Mouse (Mus musculus) cortical plate, adult 2 months (tissue): ENCODE measurements around the gene Gpr183. TPM values are rescaled to one million over a fixed set of nuclear protein-coding genes. Genes with fewer than 3 reads are reported as not detected.

Experiments
- H3K27ac ChIP-seq: fragments of 200-500 bp; 2 replicates; pipeline ENCODE4 v1.5.1; 2012; ENCODE audit warnings: low read length, control low read depth, inconsistent platforms; ENCODE audit not compliant: insufficient read depth
- H3K4me1 ChIP-seq: fragments of 200-500 bp; 2 replicates; pipeline ENCODE4 v1.6.1; 2011; ENCODE audit warnings: low read length; ENCODE audit not compliant: control insufficient read depth, insufficient read depth
- H3K4me3 ChIP-seq: fragments of 200-500 bp; 2 replicates; pipeline ENCODE4 v1.5.1; 2011; ENCODE audit warnings: mild to moderate bottlenecking, low read length, control low read depth; ENCODE audit not compliant: insufficient read depth
- CTCF ChIP-seq: fragments of 200-500 bp; IDR thresholded peaks from 2 replicates; pipeline ENCODE4 v1.5.1; 2011; ENCODE audit warnings: mild to moderate bottlenecking, control low read depth, low read length; ENCODE audit not compliant: insufficient read depth; ENCODE audit errors: extremely low read depth
- POLR2A ChIP-seq: fragments of 200-500 bp; IDR thresholded peaks from 2 replicates; pipeline ENCODE4 v1.6.1; 2011; ENCODE audit warnings: mild to moderate bottlenecking, low read length, control low read depth; ENCODE audit not compliant: insufficient read depth; ENCODE audit errors: extremely low read depth
- polyA plus RNA-seq: library from polyadenylated mRNA; depleted of rRNA; stranded (reverse); fragments of >200 nt; gene quantifications from 2 replicates; pipeline ENCODE4 v1.2.3, GENCODE M21; 2012

Gpr183 gene
- polyA plus RNA-seq, 1 experiment: 1.6 TPM

DNA sequence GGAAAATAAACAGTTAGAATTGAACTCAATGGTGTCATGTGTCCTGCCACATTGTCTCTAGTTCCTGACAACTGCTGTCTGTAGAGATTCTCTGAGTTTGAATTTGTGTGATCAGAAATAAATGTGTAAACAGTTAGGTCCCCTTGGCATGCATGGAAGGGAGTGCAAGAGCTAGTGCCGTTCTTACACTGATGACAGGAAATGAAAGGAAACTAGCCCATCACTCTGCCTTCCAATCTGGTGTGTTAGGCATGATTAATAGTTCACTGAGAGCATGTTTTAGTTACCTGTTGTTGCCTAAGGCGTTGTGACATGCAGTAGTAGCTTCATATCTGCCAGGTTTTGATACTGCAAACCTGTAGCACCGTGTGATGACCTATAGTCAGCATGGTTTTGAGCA, 17.0 kb downstream of the Gpr183 start:
- Histone ChIP-seq H3K27ac (no peak overlapping the region), H3K4me3 (no peak overlapping the region), H3K4me1 (peaks cover 5% of the 10 kb centered on the region)
- TF ChIP-seq POLR2A: no peak
- TF ChIP-seq CTCF: no peak

GRCm38 (mm10) chr14:121947201-121947760, 17.7 kb downstream of the Gpr183 start:
- Histone ChIP-seq H3K4me3 (no peak overlapping the region), H3K4me1 (peaks cover 5% of the 10 kb centered on the region), H3K27ac (no peak overlapping the region)
- TF ChIP-seq CTCF: no peak
- TF ChIP-seq POLR2A: no peak

- no peak for TF ChIP-seq CTCF
- TF ChIP-seq POLR2A: no peak
- H3K4me1 ChIP-seq: peaks cover 5% of the 10 kb centered on the region
Measured at GRCm38 (mm10) chr14:121946728-121947127, 18.3 kb downstream of the Gpr183 start.

GRCm38 (mm10) chr14:121946131-121946530, 18.9 kb downstream of the Gpr183 start:
- H3K27ac ChIP-seq: no peak overlapping the region
- no peak overlapping the region for H3K4me3 ChIP-seq
- H3K4me1 ChIP-seq: peaks cover 5% of the 10 kb centered on the region
- TF ChIP-seq POLR2A (no peak), CTCF (no peak)

More at GRCm38 (mm10) chr14:121946728-121947127, 18.3 kb downstream of the Gpr183 start:
- no peak overlapping the region for H3K27ac ChIP-seq
- no peak overlapping the region for H3K4me3 ChIP-seq

GRCm38 (mm10) chr14:121939582-121939981, 25.4 kb downstream of the Gpr183 start:
- no peak overlapping the region for H3K4me3 ChIP-seq
- TF ChIP-seq CTCF (no peak), POLR2A (no peak)
- no peaks in the 10 kb centered on the region for H3K4me1 ChIP-seq
- no peak overlapping the region for H3K27ac ChIP-seq

DNA sequence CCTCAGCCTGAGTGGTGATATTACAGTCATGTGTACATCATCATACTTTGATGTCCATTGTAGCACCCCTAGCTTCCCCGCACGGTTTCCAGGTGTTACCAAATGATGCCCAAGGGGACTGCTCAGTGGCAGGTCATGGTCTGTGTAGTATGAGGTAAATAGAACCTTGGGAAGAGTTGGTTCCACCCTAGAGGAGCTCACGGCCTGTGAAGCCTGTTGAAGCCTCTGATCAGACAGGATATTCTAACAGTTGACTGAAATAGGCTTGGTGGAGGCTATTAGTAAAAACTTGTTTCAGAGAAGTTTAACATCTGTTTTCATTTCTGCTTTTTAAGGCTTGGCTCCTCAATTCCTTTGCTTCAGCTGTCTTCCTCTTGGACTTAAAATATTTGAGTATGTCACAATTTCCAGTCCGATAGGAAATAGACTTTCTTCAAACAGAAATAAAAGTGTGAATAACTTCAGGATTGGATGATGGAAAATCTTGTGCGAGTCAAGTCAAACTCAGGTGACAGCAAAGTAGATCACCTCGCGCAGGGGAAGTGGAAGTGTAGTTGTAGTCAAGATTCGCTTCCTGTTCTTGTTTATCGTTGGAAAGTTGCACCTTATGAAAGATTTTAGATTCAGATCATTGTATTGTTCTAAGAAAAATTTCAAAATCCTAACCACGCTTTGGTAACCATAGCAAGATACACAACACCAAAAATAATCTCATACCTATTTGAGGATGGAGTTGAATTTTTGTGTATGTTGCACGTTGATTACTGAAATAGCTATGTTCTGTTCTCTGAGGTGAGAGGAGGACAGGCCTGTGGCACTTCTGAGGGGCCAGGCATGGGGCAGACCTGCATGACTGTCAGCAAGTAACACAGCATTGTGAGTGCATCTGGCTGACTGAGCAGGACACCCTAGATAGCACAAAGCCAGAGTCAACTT, 26.5 kb downstream of the Gpr183 start:
- TF ChIP-seq POLR2A (no peak), CTCF (no peak)
- H3K4me3 ChIP-seq: no peak overlapping the region
- 0 out of 2 replicates have a peak overlapping the region, but pooled peaks have one; percentile 64 for H3K27ac ChIP-seq
- H3K4me1 ChIP-seq: no peaks in the 10 kb centered on the region

DNA sequence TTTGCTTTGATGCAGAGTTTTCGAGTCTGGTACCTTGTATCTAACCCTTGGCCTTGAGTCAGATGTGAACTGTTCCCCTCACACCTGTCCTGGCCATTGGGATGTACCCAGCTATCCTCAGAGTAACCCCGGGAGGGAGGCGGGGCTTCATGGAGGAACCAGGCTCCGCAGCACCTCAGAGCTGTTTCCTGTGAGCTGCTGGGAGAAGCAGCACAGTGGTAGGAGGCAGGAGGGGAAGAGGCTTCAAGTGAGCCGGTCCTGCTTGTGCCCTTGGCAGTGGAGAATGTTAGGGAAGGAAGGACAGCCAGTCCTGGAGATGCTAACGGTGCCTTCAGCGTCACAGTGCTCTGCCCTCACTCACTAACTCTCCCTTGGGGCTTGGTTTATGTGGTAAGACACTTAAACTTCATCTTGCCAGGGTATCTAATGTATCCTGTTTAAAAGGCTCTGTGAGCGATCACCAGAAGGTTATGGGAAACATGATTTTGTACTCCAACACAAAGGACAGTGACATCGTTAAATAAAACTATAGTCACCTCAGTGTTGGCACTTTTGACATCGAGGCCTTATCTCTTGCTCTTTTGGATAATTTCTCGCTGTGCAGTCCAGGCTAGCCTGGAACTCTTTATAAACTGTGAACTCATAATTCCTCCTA, 27.3 kb downstream of the Gpr183 start:
- no peaks in the 10 kb centered on the region for H3K4me1 ChIP-seq
- H3K27ac ChIP-seq: peak overlapping the region; percentile 64; the same call in 1 of the 2 replicates
- no peak for TF ChIP-seq POLR2A
- no peak for TF ChIP-seq CTCF
- no peak overlapping the region for H3K4me3 ChIP-seq

GRCm38 (mm10) chr14:121936856-121937255, 28.1 kb downstream of the Gpr183 start:
- TF ChIP-seq POLR2A (no peak), CTCF (no peak)
- H3K4me3 ChIP-seq: no peak overlapping the region
- no peaks in the 10 kb centered on the region for H3K4me1 ChIP-seq

DNA sequence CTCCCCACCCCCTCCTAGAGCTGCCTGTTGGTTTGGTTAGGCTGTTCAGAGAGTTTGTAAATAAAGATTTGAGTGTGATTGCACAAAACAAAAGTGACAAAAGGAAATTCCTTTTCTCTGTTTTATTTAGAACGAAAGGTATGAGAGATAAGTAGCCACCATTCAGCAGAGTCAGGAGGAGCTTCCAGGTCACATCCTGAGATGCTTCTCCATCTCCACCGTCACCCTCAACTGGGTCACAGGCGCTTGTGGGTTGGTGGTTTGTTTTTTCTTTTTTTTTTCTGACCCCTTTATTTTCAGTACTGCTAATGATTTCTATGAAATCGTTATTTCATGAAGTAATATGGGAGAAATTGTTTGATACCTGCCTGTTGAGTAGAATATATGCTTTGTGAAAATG, 28.6 kb downstream of the Gpr183 start:
- no peaks in the 10 kb centered on the region for H3K4me1 ChIP-seq
- H3K27ac ChIP-seq: no peak overlapping the region
- H3K4me3 ChIP-seq: no peak overlapping the region
- no peak for TF ChIP-seq POLR2A
- TF ChIP-seq CTCF: no peak

More at GRCm38 (mm10) chr14:121936856-121937255, 28.1 kb downstream of the Gpr183 start:
- no peak overlapping the region for H3K27ac ChIP-seq
